Mouse (Mus musculus): ENCODE results near the gene Borcs6. TPM values are rescaled to one million over a fixed set of nuclear protein-coding genes. Genes with fewer than 3 reads are reported as not detected.
"Not testable (repeated sequence)": the region's sequence is repeated elsewhere in the genome, so short reads cannot be mapped to it uniquely, and the experiment has no call there.

Gene Borcs6
- total RNA-seq, 2 experiments from 2014 or later: 0.46 to 3.5 TPM

DNA sequence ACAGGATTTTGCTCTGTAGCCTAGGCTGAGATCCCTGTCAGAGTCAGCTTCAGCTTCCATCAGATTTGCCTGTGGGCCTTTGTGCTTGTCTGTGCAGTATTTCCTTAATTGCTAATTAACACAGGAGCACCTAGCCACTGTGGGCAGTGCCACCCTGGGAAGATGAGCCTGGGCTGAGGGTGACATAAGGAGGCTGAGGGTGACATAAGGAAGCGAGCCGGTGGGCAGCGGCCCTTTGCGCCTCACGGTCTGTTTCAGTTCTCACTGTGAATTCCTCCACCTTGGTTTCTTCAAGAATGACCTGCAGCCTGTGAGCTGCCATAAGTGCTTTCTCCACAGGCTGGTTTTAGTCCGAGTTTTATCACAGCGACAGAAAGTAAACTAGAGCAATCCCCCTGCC, 22.1 kb downstream of the Borcs6 start:
- ATAC-seq (replicated peaks; ENCODE audit: low FRiP score, low TSS enrichment, poor library complexity, severe bottlenecking): no peak

DNA sequence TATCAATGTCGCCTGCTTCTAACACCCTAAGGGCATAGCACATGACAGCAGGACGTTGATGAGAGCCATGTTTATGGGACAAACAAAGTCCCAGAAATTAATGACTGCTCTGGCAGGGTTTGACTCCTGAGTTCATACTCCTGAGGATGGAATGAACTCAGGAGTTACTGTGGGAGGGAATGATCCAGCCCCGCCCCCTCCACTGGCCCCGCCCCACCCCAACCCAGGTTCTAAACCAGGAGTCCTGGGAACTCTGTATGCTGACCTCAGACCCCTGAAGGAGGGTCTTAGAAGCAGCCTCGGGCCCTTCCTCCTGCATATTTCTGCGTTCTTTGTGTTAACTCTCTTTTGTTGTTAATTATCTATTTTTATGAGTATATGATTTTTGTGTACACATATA, 26.1 kb downstream of the Borcs6 start:
- no peak for ATAC-seq (replicated peaks; ENCODE audit: low FRiP score, low TSS enrichment, poor library complexity, severe bottlenecking)

DNA sequence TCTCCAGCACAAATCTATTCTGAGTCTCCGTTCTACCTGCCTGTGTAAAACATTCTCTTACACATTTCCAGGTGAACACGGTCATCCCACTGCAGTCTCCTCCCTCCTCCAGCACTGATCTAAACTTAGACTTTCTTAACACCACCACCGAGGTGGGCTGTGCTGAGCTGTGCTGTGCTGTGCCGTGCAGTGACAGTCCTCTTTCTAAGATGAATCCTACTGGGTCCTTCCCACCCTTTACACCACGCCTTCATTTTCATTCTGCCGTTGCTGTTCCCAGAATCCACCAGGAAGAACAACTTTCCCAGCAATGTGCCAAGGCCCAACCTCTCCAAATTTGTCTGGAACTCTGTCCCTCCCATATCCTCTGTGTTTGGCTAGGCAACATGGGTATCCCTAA, 26.9 kb downstream of the Borcs6 start:
- ATAC-seq (replicated peaks; ENCODE audit: low FRiP score, low TSS enrichment, poor library complexity, severe bottlenecking): no peak

DNA sequence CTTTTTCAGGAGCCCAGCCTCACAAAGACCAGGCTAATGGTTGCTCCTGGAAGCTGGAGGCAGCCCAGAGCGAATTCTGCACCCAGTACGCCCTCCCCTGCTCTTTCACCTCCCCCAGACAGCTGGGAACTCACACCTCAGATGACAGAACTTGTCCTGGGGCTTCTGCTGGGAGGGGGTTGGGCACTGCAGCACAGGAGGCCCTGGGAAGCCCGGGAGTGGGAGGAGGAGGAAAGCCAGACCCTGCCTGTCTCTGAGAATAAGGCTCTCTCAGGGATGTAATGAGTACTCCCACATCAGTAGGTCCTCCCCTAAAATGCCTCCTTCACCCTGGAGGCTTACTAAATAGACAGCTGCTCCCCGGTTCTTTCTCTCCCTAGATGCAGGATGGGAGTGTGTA, 27.6 kb downstream of the Borcs6 start:
- ATAC-seq (replicated peaks; ENCODE audit: low FRiP score, low TSS enrichment, poor library complexity, severe bottlenecking): no peak

DNA sequence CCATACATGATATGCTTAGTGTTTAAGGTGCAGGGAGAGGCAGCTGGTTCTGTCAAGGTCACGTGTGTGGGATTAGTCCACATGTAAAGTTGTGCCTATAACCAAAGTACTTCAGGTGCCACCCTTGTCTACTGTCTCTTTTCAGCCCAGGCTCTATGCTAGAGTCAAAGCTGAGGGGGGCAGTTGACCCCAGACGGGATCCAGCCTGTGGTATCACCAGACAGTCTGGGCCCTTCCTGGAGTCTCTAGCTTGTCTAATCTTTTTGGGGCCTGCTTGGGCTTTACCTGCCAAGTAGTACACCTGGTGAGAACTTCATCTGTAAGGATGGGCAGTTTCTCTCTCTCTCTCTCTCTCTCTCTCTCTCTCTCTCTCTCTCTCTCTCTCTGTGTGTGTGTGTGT, 28.1 kb downstream of the Borcs6 start:
- no peak for ATAC-seq (replicated peaks; ENCODE audit: low FRiP score, low TSS enrichment, poor library complexity, severe bottlenecking)

- ATAC-seq (replicated peaks; ENCODE audit: low FRiP score, low TSS enrichment, poor library complexity, severe bottlenecking): peak; percentile 53; the same call in 1 of the 2 replicates
Observed at GRCm38 (mm10) chr11:69088103-69088855, 28.8 kb downstream of the Borcs6 start, which contains the start of gene Vamp2. Vamp2 (plus strand) TSS chr11:69088490.

DNA sequence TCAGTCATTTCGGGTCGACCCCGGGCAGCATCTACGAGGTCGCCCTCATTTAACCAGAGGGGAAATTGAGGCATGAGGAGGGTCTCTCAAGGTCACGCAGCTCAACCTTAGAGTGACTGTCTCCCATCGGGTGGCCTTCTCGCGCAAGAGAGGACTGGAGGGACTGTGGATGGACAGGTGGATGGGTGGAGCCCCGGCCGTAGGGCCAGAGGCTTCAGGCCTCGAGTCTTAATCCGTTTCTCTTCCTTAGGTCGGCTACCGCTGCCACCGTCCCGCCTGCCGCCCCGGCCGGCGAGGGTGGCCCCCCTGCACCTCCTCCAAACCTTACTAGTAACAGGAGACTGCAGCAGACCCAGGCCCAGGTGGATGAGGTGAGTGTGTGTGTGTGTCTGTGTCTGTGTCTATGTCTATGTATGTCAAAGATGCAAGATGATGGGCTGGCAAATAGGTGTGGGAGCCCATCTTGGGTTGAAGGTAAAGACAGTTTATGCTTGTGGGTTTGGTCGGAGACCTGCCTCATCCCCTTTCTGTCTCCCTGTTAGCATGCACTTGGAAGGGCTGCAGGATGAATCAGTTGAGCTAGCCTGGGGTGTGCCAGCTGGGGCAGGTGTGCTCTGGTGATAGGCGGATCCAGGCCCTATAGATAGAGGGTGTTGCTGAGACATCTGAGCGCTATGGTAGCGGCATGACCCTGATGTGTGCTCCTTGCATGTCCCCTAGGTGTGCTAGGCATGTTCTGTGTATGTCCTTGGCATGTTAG, 29.5 kb downstream of the Borcs6 start:
- peak; percentile 65 for ATAC-seq (replicated peaks; ENCODE audit: low FRiP score, low TSS enrichment, poor library complexity, severe bottlenecking)

- ATAC-seq (replicated peaks; ENCODE audit: low FRiP score, low TSS enrichment, poor library complexity, severe bottlenecking): no peak
Observed at GRCm38 (mm10) chr11:69089616-69090290, 30.2 kb downstream of the Borcs6 start.

DNA sequence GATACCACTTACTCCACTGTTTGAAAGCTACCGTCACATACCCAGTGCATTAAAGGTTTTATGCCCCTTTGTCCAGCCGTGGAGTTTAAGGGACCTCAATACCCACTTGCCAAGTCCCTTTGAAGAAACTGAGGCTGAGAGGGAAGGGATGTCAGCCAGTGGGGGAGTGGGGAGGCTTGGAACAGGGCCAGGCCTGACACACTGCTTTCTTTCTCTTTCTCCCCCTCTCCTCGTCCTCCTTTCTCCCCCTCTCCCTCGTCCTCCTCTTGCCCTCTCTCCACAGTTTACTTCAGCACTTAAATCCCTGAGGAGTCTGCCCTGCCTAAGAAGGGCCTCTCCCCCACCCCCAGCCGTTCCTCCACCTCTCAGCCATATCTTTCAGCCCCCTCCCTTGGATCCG, 30.9 kb downstream of the Borcs6 start:
- no peak for ATAC-seq (replicated peaks; ENCODE audit: low FRiP score, low TSS enrichment, poor library complexity, severe bottlenecking)

GRCm38 (mm10) chr11:69091566-69092385, 32.3 kb downstream of the Borcs6 start:
- ATAC-seq (replicated peaks; ENCODE audit: low FRiP score, low TSS enrichment, poor library complexity, severe bottlenecking): no peak

DNA sequence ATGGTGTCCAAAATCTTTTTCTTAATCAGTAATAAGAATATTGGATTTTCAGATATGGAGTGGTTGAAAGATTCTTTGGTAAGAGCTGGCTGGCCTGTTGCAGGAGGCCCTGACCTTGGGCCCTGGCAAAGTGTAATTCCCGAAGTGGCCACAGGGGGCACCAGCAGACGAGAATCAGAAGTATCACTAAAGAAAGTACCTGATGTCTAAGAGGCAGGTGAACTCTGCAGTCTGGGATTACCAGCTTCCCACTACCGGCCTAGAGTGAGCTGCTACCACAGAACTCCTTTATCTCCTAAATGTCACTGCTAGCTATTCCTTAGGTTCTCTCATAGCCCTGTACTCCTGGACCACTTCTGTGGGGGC, 32.9 kb downstream of the Borcs6 start:
- no peak for ATAC-seq (replicated peaks; ENCODE audit: low FRiP score, low TSS enrichment, poor library complexity, severe bottlenecking)

- no peak for ATAC-seq (replicated peaks; ENCODE audit: low FRiP score, low TSS enrichment, poor library complexity, severe bottlenecking)
Observed at GRCm38 (mm10) chr11:69092871-69093270, 33.4 kb downstream of the Borcs6 start.

DNA sequence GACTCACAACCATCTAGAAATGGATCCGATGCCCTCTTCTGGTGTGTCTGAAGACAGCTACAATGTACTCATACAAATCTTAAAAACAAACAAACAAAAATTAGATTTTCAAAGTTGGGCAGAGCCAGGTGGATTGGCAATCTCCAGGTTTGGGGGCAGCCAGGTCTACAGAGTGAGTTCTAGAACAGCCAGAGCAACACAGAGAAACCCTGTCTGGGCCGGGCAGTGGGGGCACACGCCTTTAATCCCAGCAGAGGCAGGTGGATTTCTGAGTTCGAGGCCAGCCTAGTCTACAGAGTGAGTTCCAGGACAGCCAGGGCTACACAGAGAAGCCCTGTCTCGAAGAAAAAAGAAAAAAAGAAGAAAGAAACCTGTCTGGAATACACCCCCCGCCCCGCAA, 34.3 kb downstream of the Borcs6 start:
- ATAC-seq (replicated peaks; ENCODE audit: low FRiP score, low TSS enrichment, poor library complexity, severe bottlenecking): not testable (repeated sequence)

DNA sequence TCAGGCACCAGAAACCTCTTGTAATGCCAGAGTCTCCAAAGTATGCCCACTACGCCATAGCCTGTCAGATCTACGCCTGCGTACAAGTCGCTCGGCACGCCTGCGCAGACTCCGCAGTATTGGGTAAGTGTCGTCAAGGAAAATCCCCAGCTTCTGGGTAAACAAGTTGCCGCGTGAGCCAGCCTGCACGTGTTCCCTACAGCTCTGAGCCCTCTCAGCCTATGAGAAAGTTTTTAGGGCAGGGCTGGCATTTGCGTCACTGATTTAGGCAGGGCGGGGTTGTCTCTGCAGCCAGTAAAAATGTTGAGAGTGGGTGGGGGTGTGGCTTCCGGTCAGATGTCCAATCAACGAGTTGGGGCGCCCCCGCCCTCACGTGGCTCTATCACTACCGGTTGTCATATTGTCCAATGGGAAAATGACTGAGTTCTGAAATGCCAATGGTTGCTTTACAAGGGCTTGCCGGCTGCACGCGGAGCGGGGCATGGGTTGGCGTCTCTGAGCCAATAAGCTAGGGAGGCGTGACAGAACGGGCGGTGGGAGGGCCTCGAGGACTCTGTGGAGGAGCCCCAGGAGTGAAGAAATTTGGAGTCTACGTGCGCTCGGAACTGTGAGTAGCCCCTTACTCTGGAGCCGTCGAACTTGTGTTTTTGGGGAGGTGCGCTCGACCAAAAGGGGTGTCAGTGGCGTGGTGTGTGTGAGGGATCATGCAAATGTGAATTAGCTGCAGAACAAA, 35.3 kb downstream of the Borcs6 start, which contains the start of gene Per1:
TSS of gene Per1 (plus strand) at position 521 of the 733 bp plus-strand sequence.
- ATAC-seq (replicated peaks; ENCODE audit: low FRiP score, low TSS enrichment, poor library complexity, severe bottlenecking): peak; percentile 68

DNA sequence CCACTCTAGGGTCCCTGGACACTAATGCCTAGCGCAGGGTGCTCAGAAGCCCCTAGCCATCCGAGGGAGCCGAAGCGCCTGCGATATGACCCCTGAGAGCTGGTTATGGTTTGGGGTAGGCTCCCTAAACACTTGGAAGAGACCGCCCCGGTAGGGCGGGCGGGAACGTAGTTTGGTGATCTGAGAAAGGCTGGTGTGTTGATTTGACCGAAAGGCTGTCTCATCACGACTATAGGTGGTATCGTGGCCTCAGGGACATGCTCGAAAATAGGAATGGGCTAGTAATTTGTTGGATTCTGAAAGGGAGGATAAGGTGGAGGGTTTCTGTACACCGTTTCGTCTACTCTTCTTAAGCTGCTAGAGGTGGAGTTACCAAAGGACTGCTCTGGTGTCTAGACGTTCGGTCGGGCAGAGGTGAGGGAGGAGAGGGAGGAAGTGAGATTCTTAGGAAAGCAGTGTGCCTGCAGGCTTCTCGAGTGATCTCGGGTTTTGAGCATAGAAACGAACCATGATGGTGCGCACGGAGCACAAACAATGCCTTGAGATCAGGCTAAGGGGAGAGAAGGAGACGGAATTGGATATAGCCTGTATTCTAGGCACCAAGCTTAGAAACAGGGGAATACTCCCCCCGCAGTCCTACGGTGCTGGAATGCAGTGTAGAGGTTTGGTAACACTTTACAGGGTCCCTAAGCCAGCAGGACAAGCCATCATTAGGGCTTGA, 36.2 kb downstream of the Borcs6 start:
- no peak for ATAC-seq (replicated peaks; ENCODE audit: low FRiP score, low TSS enrichment, poor library complexity, severe bottlenecking)

DNA sequence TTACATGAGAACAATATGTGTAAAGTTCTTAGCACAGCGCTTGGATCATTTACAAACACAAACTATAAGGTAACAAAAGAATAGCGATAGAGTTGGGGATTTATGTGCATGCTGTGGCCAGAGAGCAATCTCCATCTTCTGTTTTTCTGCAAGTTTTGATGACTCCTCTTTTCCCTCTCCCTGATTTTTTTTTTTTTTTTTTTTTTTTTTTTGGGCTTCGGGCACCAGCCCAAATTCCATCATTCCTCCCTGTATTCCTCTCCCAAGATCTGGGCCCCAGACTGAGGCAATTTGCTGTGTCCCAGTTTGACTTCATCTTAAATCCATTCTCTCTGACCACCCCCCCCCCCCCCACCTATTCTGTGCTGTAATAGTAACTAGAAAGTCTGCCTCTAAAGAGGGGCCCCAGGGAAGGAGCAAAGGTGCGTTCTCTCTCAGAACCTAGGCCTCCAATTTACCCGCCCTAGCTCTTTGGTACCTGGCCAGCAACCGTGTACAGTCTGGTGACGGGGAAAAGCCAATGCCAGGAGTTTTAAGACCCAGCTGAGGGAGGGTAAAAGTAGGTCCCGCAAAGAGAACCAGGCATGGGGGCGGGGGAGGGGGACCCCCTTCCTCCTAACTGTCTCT, 37.0 kb downstream of the Borcs6 start:
- ATAC-seq (replicated peaks; ENCODE audit: low FRiP score, low TSS enrichment, poor library complexity, severe bottlenecking): no peak

DNA sequence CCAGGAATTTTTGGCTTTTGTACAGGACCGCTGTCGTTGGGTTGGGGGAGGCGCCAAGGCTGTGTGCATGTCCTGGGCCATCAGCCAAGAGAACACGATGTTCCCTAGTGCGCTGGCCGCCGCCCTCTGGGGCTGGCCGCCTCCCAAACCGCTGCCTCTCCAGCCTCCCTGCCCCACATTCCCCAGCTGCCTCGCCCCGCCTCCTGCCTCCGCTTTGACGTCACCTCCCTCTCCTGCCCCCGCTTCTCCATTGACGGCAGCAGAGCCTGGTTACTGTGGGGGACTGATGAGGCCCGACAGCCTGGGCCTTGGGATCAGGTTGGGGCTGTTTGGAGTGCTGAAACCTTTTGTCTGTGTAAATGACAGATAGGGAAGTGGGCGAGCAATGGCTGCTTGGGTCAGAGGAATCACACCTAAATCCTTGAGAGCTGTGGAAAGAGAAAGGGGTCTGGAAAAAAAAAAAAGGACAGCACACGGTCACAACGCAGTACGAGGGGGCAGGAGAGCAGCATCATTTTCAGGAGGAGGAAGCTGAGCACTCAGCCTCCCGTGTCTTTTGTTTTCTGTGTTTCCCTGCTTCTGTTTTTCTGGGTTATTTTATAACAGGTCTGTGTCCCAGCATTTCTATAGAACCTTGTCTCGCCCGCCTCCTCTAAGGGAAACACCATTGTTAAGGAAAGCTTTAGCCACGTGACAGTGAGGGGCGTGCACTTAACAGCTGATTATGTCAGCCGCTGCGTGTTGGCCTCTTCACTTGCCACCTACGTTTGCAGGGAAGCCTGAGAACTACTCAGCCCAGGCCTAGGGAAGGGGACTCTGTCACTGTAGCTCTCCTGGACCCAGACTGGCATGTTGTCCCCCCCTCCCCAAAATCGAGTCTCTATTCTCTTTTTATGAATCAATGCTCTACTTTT, 37.7 kb downstream of the Borcs6 start:
- ATAC-seq (replicated peaks; ENCODE audit: low FRiP score, low TSS enrichment, poor library complexity, severe bottlenecking): peak; percentile 56

Data from megakaryocyte-erythroid progenitor cell, adult 5-6 weeks (primary cell).